Mouse (Mus musculus): ENCODE results near the gene Olfr464.
"Not testable (repeated sequence)": the region's sequence is repeated elsewhere in the genome, so short reads cannot be mapped to it uniquely, and the experiment has no call there.

Gene Olfr464

GRCm38 (mm10) chr11:87866891-87867290, 53.9 kb downstream of the Olfr464 start:
- DNase-seq (ENCODE audit: low read depth, low spot score) = not testable (repeated sequence)
